Mouse (Mus musculus): ENCODE results near the gene Mrpl45.

Gene Mrpl45

DNA sequence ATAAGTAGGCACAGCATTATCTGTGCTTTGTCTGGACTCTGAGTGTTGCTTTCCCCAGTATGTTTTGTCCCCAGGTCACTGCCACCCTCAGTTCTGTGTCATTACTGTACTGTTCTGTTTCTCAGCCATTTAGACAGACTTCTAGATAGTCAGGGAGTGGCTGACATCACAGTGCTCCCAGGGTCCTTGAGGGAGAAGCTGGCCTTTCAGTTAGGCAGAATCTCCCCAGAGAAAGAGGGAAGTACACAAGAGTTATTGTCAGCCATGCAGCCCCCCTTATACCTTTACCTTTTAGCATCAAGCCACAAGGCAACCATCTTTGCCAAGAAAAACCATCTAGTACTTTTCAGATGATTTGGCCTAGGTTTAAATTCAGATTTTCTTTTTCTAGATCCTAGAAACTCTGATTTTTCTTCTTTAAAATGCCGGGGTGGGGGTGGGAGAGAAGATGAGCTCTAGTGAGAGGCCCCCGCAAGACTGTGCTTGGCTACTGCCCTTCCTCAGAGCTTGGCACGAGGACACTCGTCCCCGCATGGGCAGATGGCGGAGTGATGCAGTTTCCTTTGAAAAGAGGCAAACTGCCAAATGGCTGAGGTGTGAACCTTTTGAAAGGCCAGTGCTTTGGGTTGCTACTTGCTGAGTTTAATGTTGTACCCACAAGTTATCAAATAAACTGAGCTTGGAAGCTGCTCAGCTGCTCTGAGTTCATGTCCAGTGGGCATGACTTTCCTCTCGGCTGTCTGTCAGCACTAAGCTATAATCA lies 55.0 kb downstream of the Mrpl45 start:
- peak; percentile 89 for DNase-seq

DNA sequence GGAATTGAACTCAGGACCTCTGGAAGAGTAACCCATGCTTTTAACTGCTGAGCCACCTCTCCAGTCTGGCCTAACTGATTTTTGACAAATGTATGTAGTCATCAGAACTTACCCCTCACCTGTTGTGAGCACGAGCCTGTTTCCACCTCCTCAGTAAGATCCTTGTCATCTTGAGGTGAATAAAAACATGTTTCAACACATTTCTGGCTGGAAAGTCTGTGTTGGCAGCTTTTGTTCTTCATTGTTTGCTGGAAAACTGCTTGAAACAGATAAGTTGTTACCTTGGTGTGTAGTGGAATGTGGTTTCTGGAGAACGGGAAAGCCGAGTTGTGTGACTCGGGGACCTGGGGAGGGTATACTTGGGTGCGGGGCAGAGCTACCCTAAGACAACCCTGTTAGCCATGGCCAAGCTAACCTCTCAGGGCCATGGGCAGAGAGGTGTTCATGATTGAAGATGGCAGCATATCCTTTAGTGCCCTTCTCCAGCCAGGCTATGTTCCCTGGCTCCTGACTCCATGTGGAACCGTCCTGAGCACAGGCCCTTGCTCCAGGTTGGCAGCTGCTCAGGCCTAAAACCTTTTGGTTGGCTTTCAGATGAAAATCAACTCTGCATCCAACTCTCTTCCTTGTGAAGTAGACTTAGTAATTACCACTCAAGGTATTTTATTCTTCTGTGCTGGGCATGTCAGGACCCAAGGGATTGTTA lies 56.8 kb downstream of the Mrpl45 start:
- peak; percentile 53 for DNase-seq

DNA sequence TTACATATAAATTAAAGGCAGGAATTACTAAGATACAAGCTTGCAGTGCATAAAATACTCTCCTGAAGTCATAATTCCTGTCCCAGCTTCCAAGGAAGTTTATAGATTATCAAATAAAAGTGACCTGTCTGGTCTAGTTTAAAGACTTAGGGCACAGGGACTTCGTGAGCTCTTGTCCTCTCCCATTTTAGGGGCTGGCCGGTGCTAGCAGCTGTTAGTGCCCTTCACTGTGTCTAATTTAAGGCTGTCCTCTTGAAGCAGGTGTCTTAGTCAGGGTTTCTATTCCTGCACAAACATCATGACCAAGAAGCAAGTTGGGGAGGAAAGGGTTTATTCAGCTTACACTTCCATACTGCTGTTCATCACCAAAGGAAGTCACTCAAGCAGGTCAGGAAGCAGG lies 57.9 kb downstream of the Mrpl45 start:
- no peak for DNase-seq

Data from cerebellum, adult 11 months (tissue).